In genomic region chr9:107463509-107463908, GRCm38 (mm10) we compare ENCODE assay signal across 8 mouse cellular contexts.
DNase-seq lines count a peak whose midpoint lies in the region; ATAC-seq and TF ChIP-seq lines count a peak whose summit lies in the region.

No protein-coding gene starts in this region.

- peak overlapping the region; percentile 42 for H3K27ac ChIP-seq in forebrain, postnatal 0 days (ENCODE audit: low read depth, low read length)

- H3K9me3 ChIP-seq in G1E (replicated peaks), result no peaks in the 10 kb centered on the region
- H3K9me3 ChIP-seq in forebrain, postnatal 0 days (ENCODE audit: low read length), result no peaks in the 10 kb centered on the region

- no peak overlapping the region for H3K4me2 ChIP-seq in forebrain, postnatal 0 days (ENCODE audit: low read depth)

- H3K9ac ChIP-seq in forebrain, postnatal 0 days, result no peak overlapping the region

- H3K27me3 ChIP-seq in G1E (ENCODE audit: insufficient read depth, low read length), result peaks cover 57% of the 10 kb centered on the region
- peaks cover 5% of the 10 kb centered on the region for H3K27me3 ChIP-seq in forebrain, postnatal 0 days (ENCODE audit: insufficient read depth, low read length)

- H3K36me3 ChIP-seq in G1E (replicated peaks), result no peaks in the 10 kb centered on the region
- H3K36me3 ChIP-seq in forebrain, postnatal 0 days (ENCODE audit: insufficient read depth), result no peaks in the 10 kb centered on the region

- peaks cover 43% of the 10 kb centered on the region for H3K4me1 ChIP-seq in G1E (ENCODE audit: insufficient read depth, low read depth, low read length)
- H3K4me1 ChIP-seq in forebrain, postnatal 0 days (ENCODE audit: insufficient read depth), result 0 out of 2 replicates have a peak, but pooled peaks cover 3% of the 10 kb centered on the region

- H3K4me3 ChIP-seq in G1E (ENCODE audit: low read depth, low read length), result no peak overlapping the region; the same call in 1 of the 2 replicates
- no peak overlapping the region for H3K4me3 ChIP-seq in forebrain, postnatal 0 days (ENCODE audit: low read depth, low read length)

- TF ChIP-seq CTCF in G1E (IDR thresholded peaks at IDR 0.05; ENCODE audit: low read depth, low read length), result peak; percentile 68
- TF ChIP-seq CTCF in forebrain, postnatal 0 days (IDR thresholded peaks at IDR 0.05; ENCODE audit: low read depth), result peak; percentile 94

- peak; percentile 51 for DNase-seq in G1E (ENCODE audit: low spot score)
- peak; percentile 79 for DNase-seq in cerebellum, adult 11-12 months
- peak; percentile 88 for DNase-seq in forebrain, postnatal 0 days
- peak; percentile 16 for DNase-seq in heart, postnatal 25 days (ENCODE audit: low spot score)
- DNase-seq in layer of hippocampus, adult 11-12 months (ENCODE audit: low spot score), result peak; percentile 84
- DNase-seq in lung, adult 18-20 months, result peak; percentile 52 to 62
- peak; percentile 64 for DNase-seq in ovary, postnatal 10 days (ENCODE audit: low spot score)
- peak; percentile 20 to 81 for DNase-seq in thymus, postnatal 10 days (ENCODE audit: low spot score in 2 of 2)

- no peak; the same call in 1 of the 2 replicates for ATAC-seq in G1E (ENCODE audit: extremely low read depth, insufficient number of reproducible peaks, low FRiP score, poor library complexity, severe bottlenecking)
- peak; percentile 92 for ATAC-seq in forebrain, postnatal 0 days

- intact Hi-C loops in heart, postnatal 25 days (cut with DNase I), result loop anchor here (2.0 kb wide), 1 partner anchor 97 kb away; no protein-coding TSS in a partner anchor

- WGBS in forebrain, postnatal 0 days, result 13% methylated on average over 7 of the region's 7 CpGs

Comparison
In these comparisons a context has a peak if more than half of its experiments do, and no peak if none do; other contexts are left out.
1. DNase-seq: peak in every context shown above with its lines; median percentile 88 in forebrain, postnatal 0 days; 84 in layer of hippocampus, adult 11-12 months; 79 in cerebellum, adult 11-12 months; 64 in ovary, postnatal 10 days; 57 in lung, adult 18-20 months; 51 in G1E; 50 in thymus, postnatal 10 days; 16 in heart, postnatal 25 days.